Mouse (Mus musculus) testis, adult 10 weeks (tissue): Measurements from ENCODE around the gene 2610001J05Rik. TPM values are rescaled to one million over a fixed set of nuclear protein-coding genes. Genes with fewer than 3 reads are reported as not detected.

Experiments used
- polyA plus RNA-seq: library from polyadenylated mRNA; stranded (reverse); fragments of 350-450 nt; fragmentation: Illumina TruSeq; extraction: RNeasy Lipid Tissue Mini Kit (QIAGEN cat#74804); gene quantifications from one replicate; pipeline ENCODE4 v1.2.3, GENCODE M21; 2014; ENCODE audit warnings: low read depth, low replicate concordance

2610001J05Rik gene
- polyA plus RNA-seq: 22.1 TPM

DNA sequence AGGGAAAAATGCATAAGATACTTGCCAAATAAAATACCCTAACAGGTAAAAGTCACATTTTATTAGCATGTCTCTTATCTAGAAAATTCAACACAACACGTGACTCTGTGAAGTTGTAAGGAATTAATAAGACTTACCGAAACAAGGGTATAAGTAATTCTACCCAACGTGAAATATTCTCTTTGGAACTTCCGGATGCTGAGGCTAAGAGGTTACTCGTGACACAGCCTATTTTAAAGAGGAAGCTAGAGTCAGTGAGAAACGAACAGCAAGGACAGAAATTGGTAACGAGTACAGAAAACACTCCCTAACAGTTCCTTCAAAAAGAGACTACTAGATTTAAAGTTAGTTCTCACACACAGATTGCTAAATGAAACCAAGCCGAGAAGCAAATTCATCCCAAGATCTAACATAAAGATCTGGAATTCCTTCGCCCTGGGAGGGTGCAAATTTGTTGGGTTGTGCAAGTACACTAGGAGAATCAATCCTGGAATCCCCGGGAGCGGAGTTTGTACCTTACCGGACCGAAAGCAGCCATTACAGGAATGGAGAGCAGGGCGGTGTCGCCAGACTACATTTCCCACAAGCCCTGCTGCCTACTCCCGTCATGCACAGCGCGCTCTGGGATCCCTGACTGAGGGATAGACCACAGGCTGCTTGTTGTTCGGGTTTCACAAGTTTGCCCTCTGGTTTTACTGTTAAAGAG, at the start of gene 2610001J05Rik:
Gene 2610001J05Rik (minus strand): TSS at position 600 of the 706 bp plus-strand sequence.

DNA sequence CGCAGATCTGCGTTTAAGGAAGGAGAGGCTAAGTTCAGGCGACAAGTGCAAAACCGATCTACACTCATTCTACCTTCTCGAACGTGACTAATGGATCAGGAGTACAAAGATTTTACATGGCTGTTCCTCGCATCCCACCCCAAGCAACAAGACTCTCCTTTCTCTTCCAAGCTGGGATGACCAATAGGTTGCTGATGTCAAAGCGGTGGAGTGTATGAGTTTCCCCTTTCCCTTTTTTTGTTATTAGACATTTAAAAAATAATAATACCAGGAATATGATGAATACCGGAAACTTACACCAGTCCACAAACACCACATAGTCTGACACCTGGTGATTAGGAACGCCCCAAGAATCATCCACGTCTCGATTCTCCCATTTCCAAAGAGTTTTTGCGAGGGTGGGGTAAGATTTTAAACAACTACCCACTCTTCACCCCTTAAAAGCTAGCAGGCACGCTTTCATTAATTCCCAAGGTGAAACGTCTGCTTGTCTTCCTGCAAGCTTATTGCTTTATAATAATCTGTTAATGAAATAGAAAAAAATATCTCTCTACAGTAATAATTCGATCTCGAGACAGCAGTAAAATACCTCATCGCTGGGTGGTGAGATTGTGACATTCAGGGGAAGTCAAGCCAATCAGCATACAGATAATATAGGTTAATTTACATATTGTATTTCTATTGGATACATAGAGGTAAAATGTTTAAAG, 31.8 kb downstream of the 2610001J05Rik start, which contains the start of gene Gpr85:
Gene Gpr85 (minus strand): TSS at position 598 of the 710 bp plus-strand sequence.

Other genes starting within 250 kb of the 2610001J05Rik start
- gene Bmt2, start 193.6 kb downstream of the 2610001J05Rik start, polyA plus RNA-seq: 19.1 TPM
- gene Gpr85, start 31.6 kb downstream of the 2610001J05Rik start, polyA plus RNA-seq: not detected